Mouse (Mus musculus) liver, adult 2 months (tissue): ENCODE data around the gene Tgfbrap1.

Experiments
- CTCF ChIP-seq: fragments of 200-500 bp; IDR thresholded peaks from 2 replicates; pipeline ENCODE4 v1.5.1; 2011; ENCODE audit warnings: low read depth, low read length, control low read depth
- POLR2A ChIP-seq: fragments of 200-500 bp; IDR thresholded peaks from 2 replicates; pipeline ENCODE4 v1.6.1; 2011; ENCODE audit warnings: low read length, control low read depth; ENCODE audit not compliant: insufficient read depth; ENCODE audit errors: extremely low read depth

GRCm38 (mm10) chr1:43127820-43128610, 29.6 kb upstream of the Tgfbrap1 start:
- TF ChIP-seq CTCF, result no peak
- no peak for TF ChIP-seq POLR2A
